In genomic region chr2:152601275-152601960, GRCm38 (mm10) we compare ENCODE assay signal across 1 mouse cellular context.
TF ChIP-seq lines count a peak whose summit lies in the region.

No protein-coding gene starts in this region.

TF ChIP-seq in MEL, 35 proteins besides CTCF, POLR2A, EP300 and RAD21:
- TF ChIP-seq POLR2AphosphoS2 (IDR thresholded peaks at IDR 0.05; ENCODE audit: low read length) (no peak), MEF2A (IDR thresholded peaks at IDR 0.05; ENCODE audit: extremely low read depth, insufficient replicate concordance, low read depth, low read length, poor library complexity, severe bottlenecking) (no peak), TCF12 (IDR thresholded peaks at IDR 0.05; ENCODE audit: low read depth, low read length) (no peak), JUND (IDR thresholded peaks at IDR 0.05; ENCODE audit: low read depth, low read length) (no peak), SMC3 (IDR thresholded peaks at IDR 0.05; ENCODE audit: low read depth, low read length) (no peak), GATA1 (IDR thresholded peaks at IDR 0.05; ENCODE audit: low read depth, low read length) (no peak), ELF1 (IDR thresholded peaks at IDR 0.05; ENCODE audit: low read depth, low read length) (no peak), NRF1 (IDR thresholded peaks at IDR 0.05; ENCODE audit: insufficient read depth, low read depth, low read length, poor library complexity, severe bottlenecking) (no peak), MAZ (IDR thresholded peaks at IDR 0.05; ENCODE audit: low read depth, low read length) (no peak), MAFK (IDR thresholded peaks at IDR 0.05; ENCODE audit: borderline replicate concordance, low read depth, low read length) (no peak), USF1 (IDR thresholded peaks at IDR 0.05; ENCODE audit: low read depth, low read length) (no peak), GABPA (IDR thresholded peaks at IDR 0.05; ENCODE audit: low read depth, low read length) (no peak), TAL1 (IDR thresholded peaks at IDR 0.05; ENCODE audit: low read length) (no peak)
